Mouse (Mus musculus) layer of hippocampus, adult 8-10 months (tissue): ENCODE data around the gene Vmn1r117. TPM values are rescaled to one million over a fixed set of nuclear protein-coding genes. Genes with fewer than 3 reads are reported as not detected.
"Not testable (repeated sequence)": the region's sequence is repeated elsewhere in the genome, so short reads cannot be mapped to it uniquely, and the experiment has no call there.

Source experiments
- DNase-seq, 2 experiments: peaks; one replicate each; pipeline ENCODE4 v3.0.0; 2022; ENCODE audit warnings: low spot score in 2 of 2
- total RNA-seq, 4 experiments: library from RNA; stranded (reverse); gene quantifications; 2 replicates each; pipeline ENCODE4 v1.2.4; 2022

Gene Vmn1r117
- not detected for total RNA-seq

- not testable (repeated sequence) for DNase-seq
These were observed at the start of gene Vmn1r117 for GRCm38 (mm10) chr7:20884021-20884420. Vmn1r117 (minus strand) TSS chr7:20884121.

DNA sequence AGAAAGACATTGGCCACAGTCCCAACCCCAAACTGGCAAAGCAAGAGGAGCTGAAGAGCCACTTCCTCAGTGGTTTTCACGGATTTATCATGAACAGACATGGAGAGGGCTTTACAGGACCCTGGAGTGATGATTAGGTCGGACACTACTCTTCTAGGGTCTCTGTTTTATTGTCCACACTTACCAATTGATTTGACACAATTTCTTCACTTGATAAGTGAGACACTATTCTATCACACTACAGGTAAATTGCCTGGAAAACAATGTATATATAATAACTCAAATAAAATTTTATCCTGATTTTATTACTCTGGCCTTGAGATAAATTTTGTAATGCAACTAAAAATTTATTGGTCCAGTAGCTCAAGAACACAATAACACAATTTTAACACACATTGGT lies 28.3 kb upstream of the Vmn1r117 start, which contains the start of gene Vmn1r118:
Gene Vmn1r118 (minus strand): TSS at position 101 of the 400 bp plus-strand sequence.
- DNase-seq: not testable (repeated sequence)

DNA sequence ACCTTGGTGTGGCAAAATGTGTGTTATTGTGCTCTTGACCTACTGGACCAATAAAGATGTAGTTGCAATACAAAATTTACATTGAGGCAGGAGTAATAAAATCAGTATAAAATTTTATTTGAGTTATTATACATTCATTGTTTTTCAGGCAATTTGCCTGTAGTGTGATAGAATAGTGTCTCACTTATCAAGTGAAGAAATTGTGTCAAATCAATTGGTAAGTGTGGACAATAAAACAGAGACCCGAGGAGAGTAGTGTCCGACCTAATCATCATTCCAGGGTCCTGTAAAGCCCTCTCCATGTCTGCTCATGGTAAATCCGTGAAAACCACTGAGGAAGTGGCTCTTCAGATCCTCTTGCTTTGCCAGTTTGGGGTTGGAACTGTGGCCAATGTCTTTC lies 12.0 kb downstream of the Vmn1r117 start, which contains the start of gene Vmn1r116:
Gene Vmn1r116 (plus strand): TSS at position 301 of the 400 bp plus-strand sequence.
- not testable (repeated sequence) for DNase-seq

- DNase-seq: not testable (repeated sequence)
These were observed 39.0 kb downstream of the Vmn1r117 start, which contains the start of gene Vmn1r115 for GRCm38 (mm10) chr7:20844885-20845284. Vmn1r115 (minus strand) TSS chr7:20844985.

Other genes with a start within 250 kb of the Vmn1r117 start
- gene Vmn1r107, start 215.2 kb downstream of the Vmn1r117 start, total RNA-seq: not detected
- gene Vmn1r111, start 180.9 kb downstream of the Vmn1r117 start, total RNA-seq: not detected
- not detected for gene Gm10668, start 153.5 kb downstream of the Vmn1r117 start, total RNA-seq
- gene Vmn1r112, start 112.9 kb downstream of the Vmn1r117 start, total RNA-seq: not detected
- gene Vmn1r113, start 96.8 kb downstream of the Vmn1r117 start, total RNA-seq: not detected
- not detected for gene Vmn1r114, start 71.9 kb downstream of the Vmn1r117 start, total RNA-seq
- gene Vmn1r115, start 39.1 kb downstream of the Vmn1r117 start, total RNA-seq: not detected
- not detected for gene Vmn1r116, start 11.9 kb downstream of the Vmn1r117 start, total RNA-seq
- not detected for gene Vmn1r118, start 28.2 kb upstream of the Vmn1r117 start, total RNA-seq
- not detected for gene Vmn1r119, start 128.3 kb upstream of the Vmn1r117 start, total RNA-seq
- gene Vmn1r120, start 169.7 kb upstream of the Vmn1r117 start, total RNA-seq: not detected
- not detected for gene Vmn1r121, start 214.4 kb upstream of the Vmn1r117 start, total RNA-seq